Mouse (Mus musculus) spleen, postnatal 14 days (tissue): ENCODE measurements at regions not wholly inside any gene's neighbourhood (a gene's known extent, or its start where the extent isn't known, plus 50 kb on each side); places are given as distances from the start of the nearest gene placed in this dataset.

Experiments used
- DNase-seq, 2 experiments: peaks; one replicate each; pipeline ENCODE4 v3.0.0; 2021 to 2022; ENCODE audit warnings: low spot score in 2 of 2

DNA sequence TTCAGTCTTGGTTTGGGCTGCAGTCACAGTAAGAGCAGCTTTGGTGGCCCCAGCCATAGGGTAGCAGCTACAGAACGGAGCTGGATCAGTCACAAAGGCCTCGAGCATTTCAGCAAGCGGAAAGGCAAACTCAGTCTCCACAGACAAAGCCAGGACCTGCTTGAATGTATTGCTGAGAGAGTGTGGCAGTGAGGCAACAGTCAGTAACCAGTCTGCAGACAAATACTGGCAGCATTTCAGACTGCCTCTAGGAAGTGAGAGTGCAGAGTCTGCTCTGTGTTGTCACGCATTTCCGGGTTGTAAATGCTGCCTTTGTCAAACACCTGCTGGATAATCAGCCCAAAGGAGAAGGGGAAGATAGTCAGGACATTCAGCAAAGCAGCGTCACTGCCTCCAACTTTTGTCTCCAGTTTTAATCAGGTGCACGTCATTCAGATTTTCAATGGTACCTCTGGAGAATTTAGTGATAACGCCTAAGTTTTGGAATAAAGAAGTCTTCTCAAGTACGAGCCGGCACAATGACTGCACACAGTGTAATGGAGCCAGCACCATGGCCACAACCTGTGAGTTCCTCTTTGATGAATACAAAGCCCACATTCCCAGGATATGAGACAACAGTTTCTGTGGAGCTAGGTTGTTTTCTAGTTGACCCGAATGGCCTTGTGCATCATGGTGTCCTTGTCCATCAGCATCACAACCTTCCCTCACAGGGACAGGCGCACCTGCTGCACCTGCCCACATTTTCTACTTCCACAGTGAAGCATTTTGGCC, 224.3 kb upstream of the Tmem161b start:
- no peak for DNase-seq

DNA sequence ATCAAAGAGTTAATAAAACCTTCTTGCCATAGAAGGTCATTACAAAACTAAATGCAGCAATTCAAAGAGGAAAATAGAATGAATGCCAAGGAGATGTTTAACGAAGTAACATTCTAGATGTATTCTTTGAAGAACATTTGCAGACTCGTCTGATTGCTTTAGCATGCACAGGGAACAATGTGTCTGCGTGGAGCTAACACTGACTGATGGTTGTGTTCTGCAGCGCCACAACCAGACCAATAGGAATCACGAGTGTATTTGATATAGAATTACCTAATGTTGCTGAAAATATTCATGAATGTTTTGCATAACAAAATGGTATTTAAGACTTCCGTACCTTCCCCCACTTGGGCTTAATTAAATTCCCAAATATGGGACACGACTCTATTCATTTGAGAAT, 200.3 kb upstream of the Tmem161b start:
- no peak for DNase-seq

DNA sequence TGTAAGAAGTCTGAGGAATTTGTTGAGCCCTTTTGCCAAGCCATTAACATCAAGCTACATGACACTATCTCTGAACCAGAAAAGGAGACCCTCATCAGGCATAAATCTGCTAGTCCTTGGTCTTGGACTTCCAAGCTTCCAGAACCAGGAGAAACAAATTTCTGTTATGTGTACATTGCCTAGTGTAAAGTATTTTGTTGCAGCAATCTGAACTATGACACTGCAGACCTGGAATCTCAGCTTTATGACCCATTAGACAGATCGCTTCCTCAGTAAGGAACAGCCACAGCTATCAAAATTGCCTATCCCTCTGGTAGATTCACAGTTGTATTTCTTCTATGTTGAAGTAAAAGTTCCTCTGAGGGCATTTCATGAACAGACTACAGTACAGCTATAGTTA, 199.1 kb upstream of the Tmem161b start:
- DNase-seq: no peak

DNA sequence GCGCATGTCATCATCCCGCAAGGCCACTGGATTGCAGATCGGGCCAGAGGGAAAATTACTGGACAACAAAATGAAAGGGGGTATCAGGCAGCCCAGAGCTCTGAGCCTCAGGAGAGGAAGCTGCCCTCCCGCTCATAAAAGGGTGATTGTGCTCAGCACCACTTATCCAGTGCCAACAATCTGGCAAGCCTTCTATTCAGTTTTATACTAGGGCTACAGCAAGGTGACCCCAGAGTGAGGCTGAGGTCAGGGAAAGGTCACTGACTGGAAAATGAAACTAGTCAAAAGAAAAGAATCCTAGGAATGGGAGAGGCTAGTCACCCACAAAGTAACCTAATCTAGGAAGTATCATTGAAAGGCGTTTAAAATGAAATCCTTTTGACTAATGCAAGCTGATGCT, 198.5 kb upstream of the Tmem161b start:
- no peak for DNase-seq

DNA sequence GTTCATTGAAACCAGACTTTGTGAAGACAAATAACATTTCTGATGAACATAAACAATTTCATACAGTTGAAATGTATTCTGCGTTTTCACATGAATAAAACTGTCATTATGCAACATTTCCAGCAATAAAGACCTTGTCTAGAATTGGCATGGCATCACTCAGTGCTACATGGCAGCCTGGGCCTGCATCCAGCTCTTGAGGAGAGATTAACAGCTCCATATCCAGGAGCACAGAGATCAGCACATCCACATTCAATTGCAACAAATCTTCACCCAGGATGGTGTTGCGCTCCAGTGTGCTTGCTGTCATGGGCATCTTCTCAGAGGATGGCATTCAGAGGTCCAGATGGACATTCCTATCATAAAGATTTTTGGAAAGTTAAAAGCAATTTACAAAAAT, 196.7 kb upstream of the Tmem161b start:
- no peak for DNase-seq

DNA sequence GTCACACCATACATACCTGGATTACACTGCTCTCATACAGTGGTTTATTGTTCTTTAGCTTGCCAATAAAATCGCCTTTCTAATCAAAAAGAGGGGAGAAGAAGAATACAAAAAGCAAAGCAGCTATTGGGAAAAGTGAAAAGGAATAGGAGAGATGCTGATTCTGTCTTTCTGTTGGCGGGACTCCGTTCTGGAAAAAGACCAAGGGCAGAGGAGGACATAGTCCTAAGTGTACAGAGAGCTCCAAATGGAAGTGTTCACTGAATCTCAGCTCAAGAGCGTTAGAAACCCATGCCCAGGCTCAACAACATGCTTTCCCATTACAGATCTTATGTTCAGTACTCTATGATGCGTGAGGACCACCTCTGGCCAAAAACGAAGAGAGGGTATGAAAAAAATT, 174.4 kb upstream of the Tmem161b start:
- DNase-seq: no peak

DNA sequence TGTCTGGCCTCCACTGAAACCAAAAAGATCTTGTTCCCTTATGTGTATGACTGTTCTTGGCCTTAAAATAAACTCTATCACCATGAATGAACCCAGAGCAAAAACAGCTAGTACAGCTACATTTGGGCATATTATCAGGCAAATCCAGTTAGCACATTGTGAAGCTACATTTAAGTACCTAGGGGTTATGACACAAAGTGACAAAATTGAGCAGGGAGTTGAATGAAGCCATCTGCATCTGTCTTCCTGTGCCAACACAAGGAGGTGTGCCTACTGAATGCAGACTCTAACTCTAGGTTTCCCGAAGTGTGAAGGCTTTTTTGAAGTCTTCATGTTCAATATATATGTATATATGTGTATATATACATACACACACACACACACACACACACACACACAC, 169.9 kb upstream of the Tmem161b start:
- DNase-seq: no peak

DNA sequence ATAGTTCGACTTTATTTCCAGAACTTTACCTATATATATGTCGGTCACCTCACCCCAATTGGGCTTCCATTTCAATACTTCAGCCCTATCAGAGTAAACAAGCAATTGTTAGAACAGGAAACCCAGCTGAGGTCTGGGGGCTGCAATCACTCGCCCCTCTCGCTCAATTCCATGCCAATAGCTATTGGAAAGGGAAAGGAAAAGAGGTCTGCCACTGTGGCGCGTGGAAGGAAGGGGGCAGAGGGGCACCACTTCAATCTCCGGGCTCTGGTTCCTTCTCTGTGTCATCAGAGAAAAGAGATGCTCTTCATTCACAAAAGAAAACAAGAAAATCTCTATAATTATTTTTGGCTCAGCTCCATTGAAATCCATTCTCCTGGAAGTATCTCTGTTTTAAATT, 167.1 kb upstream of the Tmem161b start:
- DNase-seq: no peak

- no peak for DNase-seq
Observed at GRCm38 (mm10) chr13:84055576-84055975, 166.5 kb upstream of the Tmem161b start.

- DNase-seq: no peak
Observed at GRCm38 (mm10) chr13:84056451-84056850, 165.6 kb upstream of the Tmem161b start.

DNA sequence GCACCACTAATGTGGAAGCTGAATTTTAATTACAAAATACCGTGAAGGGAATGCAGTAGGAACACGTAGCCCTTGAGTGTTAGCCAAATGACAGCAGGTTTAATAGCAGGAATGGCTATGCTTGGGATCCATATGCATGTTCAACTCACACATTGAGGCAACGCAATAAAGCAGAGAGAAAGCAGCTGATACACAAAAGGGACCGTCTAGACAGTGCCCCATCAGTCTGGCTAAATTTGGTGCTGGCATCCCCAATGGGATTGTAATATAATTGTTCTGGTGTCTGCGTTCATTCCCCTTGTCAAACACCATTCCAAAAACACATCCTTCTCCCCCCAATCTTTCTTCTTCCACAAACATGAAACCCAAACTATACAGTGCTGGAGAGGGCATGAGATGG, 165.1 kb upstream of the Tmem161b start:
- no peak for DNase-seq

DNA sequence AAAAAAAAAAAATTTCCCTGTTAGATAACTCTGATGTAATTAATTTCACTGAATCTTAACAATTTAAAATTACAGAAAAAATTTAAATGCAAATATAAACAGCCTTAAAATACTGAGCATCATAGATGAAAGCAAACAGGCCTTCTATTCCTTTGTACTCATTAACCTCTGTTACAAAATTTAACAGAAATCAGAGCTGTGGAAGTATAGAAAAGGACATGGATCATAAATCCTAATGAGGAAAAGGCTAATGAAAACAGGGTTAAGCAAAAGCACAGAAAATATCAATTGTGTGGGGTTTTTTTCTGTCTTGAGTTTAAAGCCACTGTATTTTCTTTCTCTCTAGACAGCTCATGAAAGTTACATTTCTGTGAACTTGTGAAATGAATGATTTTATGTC, 164.6 kb upstream of the Tmem161b start:
- no peak for DNase-seq

DNA sequence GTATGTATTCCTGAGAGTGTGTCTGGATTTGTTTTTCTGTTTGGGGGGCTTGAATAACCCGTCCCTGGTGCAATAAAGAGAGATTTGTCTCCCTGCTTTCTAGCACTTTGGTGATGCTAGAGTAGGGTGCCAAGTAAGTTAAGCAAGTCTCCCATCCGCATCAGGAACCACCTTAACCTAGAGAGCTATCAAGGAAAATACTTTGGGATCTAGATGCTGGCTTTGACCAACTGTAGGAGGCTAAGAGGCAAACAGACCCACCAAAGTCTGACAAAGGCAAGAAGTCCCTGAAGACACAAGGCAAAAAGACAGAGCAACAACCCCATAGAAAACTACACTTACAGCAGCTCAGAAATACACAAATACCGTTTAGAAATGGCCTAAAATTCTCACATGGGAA, 163.8 kb upstream of the Tmem161b start:
- no peak for DNase-seq

- no peak for DNase-seq
Observed at GRCm38 (mm10) chr13:84059031-84059651, 163.0 kb upstream of the Tmem161b start.

- DNase-seq: no peak
Observed at GRCm38 (mm10) chr13:84059661-84060452, 162.2 kb upstream of the Tmem161b start.

DNA sequence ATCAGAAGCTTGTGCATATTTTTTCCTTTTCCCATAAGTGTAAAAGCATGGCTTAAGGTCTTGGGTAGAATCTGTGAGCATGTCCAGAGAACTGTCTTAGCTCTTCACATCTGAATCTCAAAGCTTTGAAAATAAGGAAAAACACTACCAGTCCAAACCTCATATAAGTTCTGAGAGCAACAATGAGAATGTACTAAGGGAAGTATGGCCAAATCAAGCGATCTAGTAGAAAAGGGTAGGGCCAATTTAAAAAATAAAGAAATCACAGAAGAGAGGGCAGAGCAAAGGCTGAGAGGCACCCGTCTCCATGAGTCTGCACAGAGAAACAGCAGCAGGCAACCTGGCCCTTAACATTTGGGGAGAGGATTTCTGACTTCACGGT, 161.7 kb upstream of the Tmem161b start:
- no peak for DNase-seq

DNA sequence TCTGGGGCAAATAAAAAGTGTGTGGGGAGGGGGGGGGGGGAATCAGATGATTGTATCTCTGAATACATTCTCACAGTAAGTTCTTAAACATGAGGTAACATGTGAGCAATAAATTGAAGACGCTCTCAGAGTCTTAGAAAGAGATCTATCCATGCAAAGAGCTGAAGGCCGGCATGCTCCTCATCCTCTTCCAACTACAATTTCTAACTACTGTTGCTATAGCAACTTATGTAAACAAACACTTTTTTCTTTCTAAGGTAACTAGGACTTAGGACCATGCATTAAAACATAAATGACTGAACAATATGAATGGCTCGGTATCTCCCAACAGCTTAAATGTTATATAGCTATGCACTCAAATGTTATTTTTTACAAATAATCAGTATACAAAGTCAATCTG, 161.2 kb upstream of the Tmem161b start:
- DNase-seq: no peak

- DNase-seq: no peak
Observed at GRCm38 (mm10) chr13:84061820-84062480, 160.1 kb upstream of the Tmem161b start.

- no peak for DNase-seq
Observed at GRCm38 (mm10) chr13:84062616-84063015, 159.5 kb upstream of the Tmem161b start.

GRCm38 (mm10) chr13:84063406-84063805, 158.7 kb upstream of the Tmem161b start:
- DNase-seq: no peak

DNA sequence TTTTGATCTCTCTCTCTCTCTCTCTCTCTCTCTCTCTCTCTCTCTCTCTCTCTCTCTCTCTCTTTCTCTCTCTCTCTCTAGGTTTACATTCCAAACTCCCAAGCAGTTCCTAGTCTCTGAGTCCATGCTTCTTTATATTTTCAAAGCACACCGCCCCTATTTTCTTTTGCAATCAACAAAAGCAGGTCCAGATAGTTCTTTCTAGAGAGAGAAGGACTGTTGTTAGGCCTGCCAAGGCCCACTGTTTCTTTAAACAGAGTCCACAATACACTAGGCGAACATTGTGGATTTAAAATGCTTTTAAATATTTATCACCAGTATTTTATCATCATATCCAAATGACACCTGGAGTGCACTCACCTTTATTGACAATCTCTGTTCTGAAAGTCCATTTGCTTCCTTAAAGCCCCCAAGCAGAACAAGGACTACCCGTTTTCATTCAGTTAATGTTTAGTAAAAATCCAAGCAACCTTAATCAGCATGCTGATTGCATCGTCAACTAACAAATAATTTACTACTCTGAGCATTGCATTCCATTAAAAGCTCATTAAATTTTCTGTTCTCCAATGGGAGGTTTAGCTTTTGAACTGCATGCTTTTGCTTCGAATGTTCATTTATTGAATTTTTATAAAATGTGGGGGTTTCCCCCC, 157.7 kb upstream of the Tmem161b start:
- no peak for DNase-seq
